Mouse (Mus musculus) C2C12 (cell line): ENCODE results near the gene Klrg1.

Experiments
- CTCF ChIP-seq: IDR thresholded peaks from one replicate; pipeline ENCODE4 v1.5.1; 2011; ENCODE audit not compliant: control insufficient read depth, insufficient read depth, insufficient read length
- MAX ChIP-seq: IDR thresholded peaks from one replicate; pipeline ENCODE4 v1.6.1; 2011; ENCODE audit warnings: mild to moderate bottlenecking, control low read depth
- MYOD1 ChIP-seq: IDR thresholded peaks from one replicate; pipeline ENCODE4 v1.6.1; 2011; ENCODE audit warnings: low read depth; ENCODE audit not compliant: control insufficient read depth, insufficient read length
- USF1 ChIP-seq: IDR thresholded peaks from one replicate; pipeline ENCODE4 v1.6.1; 2011; ENCODE audit warnings: low read depth, mild to moderate bottlenecking, control low read depth, moderate library complexity

DNA sequence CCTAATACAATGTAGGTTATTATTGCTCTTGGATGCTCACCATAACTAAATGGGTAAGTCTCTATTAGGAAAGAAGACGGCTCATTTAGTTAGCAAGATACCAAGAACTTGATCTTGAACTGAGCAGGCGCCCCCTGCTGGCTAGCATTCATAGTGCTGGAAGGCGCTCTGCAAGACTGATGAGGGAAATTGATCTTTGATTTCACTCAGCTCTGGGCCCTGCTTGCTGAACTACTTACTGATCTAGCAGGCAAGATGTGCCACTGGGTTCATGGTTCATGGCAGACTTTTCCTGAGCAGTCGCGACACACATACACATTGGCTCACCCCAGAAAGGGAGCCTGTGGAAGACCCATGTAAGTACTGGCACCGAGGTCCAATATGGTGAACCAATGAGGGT lies 21.7 kb upstream of the Klrg1 start:
- peak; percentile 38 for TF ChIP-seq CTCF
- TF ChIP-seq USF1: no peak
- no peak for TF ChIP-seq MAX
- TF ChIP-seq MYOD1: no peak
